Mouse (Mus musculus): Measurements from ENCODE around the gene Ehf. TPM values are rescaled to one million over a fixed set of nuclear protein-coding genes. Genes with fewer than 3 reads are reported as not detected.

Gene Ehf
- polyA plus RNA-seq, 1 experiment from 2014 or later, result 0.09 TPM

DNA sequence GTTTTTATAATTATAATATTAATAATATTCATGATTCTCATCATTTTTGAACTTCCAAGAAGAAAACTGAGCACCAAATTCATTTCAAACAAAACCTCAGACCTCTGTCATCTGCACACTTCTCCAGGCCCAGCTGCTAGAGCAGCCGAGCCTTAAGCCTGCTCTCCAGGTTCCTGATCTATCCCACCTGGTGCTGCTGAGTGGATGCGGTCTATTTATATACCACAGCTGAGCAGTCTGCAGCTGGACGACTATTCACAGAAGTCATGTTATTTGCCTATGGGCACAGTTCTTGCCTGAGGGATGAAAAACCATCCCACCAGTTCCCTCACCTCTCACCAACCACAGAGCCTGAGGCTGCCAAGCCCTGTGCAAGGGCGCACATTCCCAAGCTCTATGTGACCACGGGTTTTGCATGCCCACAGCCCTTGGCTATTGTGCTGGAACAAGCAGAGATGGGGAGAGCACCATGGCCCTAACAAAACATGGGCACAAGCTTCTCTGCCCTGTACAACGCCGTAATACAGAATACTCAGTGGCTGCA, 13.6 kb downstream of the Ehf start:
- H3K4me1 ChIP-seq (ENCODE audit: control insufficient read depth, insufficient read depth, low read length), result no peaks in the 10 kb centered on the region
- no peak overlapping the region for H3K4me2 ChIP-seq (ENCODE audit: low read length)
- no peaks in the 10 kb centered on the region for H3K36me3 ChIP-seq (ENCODE audit: control insufficient read depth, insufficient read depth, low read length)
- H3K27ac ChIP-seq (ENCODE audit: low read depth, low read length), result no peak overlapping the region
- DNase-seq (ENCODE audit: low spot score) (no peak), ATAC-seq (no peak)
- no peak overlapping the region for H3K9ac ChIP-seq (ENCODE audit: low read length)
- 83% methylated on average over 7 of the region's 7 CpGs for WGBS
- H3K9me3 ChIP-seq (replicated peaks; ENCODE audit: control insufficient read depth, low read length), result no peaks in the 10 kb centered on the region
- no peak overlapping the region for H3K4me3 ChIP-seq (ENCODE audit: low read depth, low read length)
- no peaks in the 10 kb centered on the region for H3K27me3 ChIP-seq (replicated peaks; ENCODE audit: control insufficient read depth, insufficient read depth, low read length)

DNA sequence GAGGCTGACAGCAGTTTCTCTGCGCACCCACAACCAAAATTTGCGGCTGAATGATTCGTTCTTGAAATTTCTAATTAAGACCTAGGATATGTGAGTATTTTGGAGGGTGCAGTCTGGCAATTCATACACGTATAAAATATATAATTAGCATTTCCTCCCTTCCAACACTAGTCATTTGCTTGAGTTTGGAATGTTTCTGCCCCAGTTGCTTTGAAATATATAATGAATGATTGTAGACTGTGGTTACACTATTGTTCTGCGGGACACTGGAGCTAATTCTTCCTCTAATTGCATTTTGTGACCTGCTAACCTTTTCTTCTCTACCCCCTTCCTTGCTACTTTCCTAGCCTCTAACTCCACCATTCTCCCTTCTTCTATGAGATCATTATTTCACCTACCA, 15.4 kb downstream of the Ehf start:
- no peak for DNase-seq (ENCODE audit: low spot score)

DNA sequence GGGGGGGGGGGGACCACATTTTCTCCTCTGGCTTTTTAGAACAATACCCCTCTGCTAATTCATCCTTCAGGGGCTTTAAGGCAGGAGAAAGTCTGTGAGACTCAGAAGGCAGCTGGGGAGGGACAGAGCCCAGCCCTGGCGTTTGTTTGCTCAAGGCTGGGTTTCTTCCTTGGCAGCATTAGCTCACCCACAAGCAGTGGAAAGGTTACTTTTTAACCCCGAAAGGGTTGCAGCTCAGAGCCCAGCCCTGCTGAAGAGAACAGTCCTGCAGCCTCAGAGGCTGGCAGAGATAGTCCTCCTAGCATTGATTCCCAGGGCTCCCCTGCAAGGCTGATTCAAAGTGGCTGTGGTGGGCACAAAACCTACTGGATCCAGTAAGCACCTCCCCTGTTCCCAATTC, 17.5 kb downstream of the Ehf start:
- no peaks in the 10 kb centered on the region for H3K4me1 ChIP-seq (ENCODE audit: control insufficient read depth, insufficient read depth, low read length)
- 27% methylated on average over 2 of the region's 2 CpGs for WGBS
- no peaks in the 10 kb centered on the region for H3K27me3 ChIP-seq (replicated peaks; ENCODE audit: control insufficient read depth, insufficient read depth, low read length)
- H3K27ac ChIP-seq (ENCODE audit: low read depth, low read length), result no peak overlapping the region
- H3K9ac ChIP-seq (ENCODE audit: low read length), result no peak overlapping the region
- DNase-seq (ENCODE audit: low spot score) (no peak), ATAC-seq (no peak)
- no peak overlapping the region for H3K4me3 ChIP-seq (ENCODE audit: low read depth, low read length)
- H3K4me2 ChIP-seq (ENCODE audit: low read length), result no peak overlapping the region
- H3K9me3 ChIP-seq (replicated peaks; ENCODE audit: control insufficient read depth, low read length), result no peaks in the 10 kb centered on the region
- H3K36me3 ChIP-seq (ENCODE audit: control insufficient read depth, insufficient read depth, low read length), result no peaks in the 10 kb centered on the region

More for the DNA sequence above, 15.4 kb downstream of the Ehf start:
- WGBS, result 28% methylated on average over 5 of the region's 5 CpGs
- no peak overlapping the region for H3K27ac ChIP-seq (ENCODE audit: low read depth, low read length)
- no peak overlapping the region for H3K4me2 ChIP-seq (ENCODE audit: low read length)
- no peaks in the 10 kb centered on the region for H3K27me3 ChIP-seq (replicated peaks; ENCODE audit: control insufficient read depth, insufficient read depth, low read length)
- H3K4me1 ChIP-seq (ENCODE audit: control insufficient read depth, insufficient read depth, low read length), result no peaks in the 10 kb centered on the region
- no peak overlapping the region for H3K4me3 ChIP-seq (ENCODE audit: low read depth, low read length)
- H3K36me3 ChIP-seq (ENCODE audit: control insufficient read depth, insufficient read depth, low read length), result no peaks in the 10 kb centered on the region
- no peak overlapping the region for H3K9ac ChIP-seq (ENCODE audit: low read length)
- ATAC-seq, result no peak
- H3K9me3 ChIP-seq (replicated peaks; ENCODE audit: control insufficient read depth, low read length), result no peaks in the 10 kb centered on the region

DNA sequence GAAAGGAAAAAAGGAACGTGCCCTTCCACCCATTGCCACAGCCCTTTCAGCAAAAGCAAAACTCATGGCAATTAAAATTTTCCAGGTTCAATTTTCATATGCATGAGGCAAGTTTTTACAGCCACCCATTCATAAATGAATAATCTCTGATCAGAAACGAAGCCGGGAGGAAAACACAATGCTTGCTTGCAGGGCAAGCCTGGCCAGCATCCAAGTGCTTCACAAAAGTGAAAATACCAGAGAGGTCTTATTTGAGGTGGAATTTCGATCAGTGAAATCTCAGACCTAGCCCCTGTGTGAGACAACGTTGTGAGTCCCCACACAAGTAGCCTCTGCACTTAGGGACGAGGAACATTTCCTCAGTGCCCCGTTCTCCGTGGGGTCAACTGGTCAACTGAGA, 19.3 kb downstream of the Ehf start:
- no peaks in the 10 kb centered on the region for H3K4me1 ChIP-seq (ENCODE audit: control insufficient read depth, insufficient read depth, low read length)
- H3K36me3 ChIP-seq (ENCODE audit: control insufficient read depth, insufficient read depth, low read length), result no peaks in the 10 kb centered on the region
- no peak overlapping the region for H3K4me2 ChIP-seq (ENCODE audit: low read length)
- H3K9me3 ChIP-seq (replicated peaks; ENCODE audit: control insufficient read depth, low read length), result no peaks in the 10 kb centered on the region
- DNase-seq (ENCODE audit: low spot score) (peak; percentile 47), ATAC-seq (no peak)
- H3K27me3 ChIP-seq (replicated peaks; ENCODE audit: control insufficient read depth, insufficient read depth, low read length), result no peaks in the 10 kb centered on the region
- no peak overlapping the region for H3K4me3 ChIP-seq (ENCODE audit: low read depth, low read length)
- 36% methylated on average over 8 of the region's 8 CpGs for WGBS
- no peak overlapping the region for H3K27ac ChIP-seq (ENCODE audit: low read depth, low read length)
- no peak overlapping the region for H3K9ac ChIP-seq (ENCODE audit: low read length)

DNA sequence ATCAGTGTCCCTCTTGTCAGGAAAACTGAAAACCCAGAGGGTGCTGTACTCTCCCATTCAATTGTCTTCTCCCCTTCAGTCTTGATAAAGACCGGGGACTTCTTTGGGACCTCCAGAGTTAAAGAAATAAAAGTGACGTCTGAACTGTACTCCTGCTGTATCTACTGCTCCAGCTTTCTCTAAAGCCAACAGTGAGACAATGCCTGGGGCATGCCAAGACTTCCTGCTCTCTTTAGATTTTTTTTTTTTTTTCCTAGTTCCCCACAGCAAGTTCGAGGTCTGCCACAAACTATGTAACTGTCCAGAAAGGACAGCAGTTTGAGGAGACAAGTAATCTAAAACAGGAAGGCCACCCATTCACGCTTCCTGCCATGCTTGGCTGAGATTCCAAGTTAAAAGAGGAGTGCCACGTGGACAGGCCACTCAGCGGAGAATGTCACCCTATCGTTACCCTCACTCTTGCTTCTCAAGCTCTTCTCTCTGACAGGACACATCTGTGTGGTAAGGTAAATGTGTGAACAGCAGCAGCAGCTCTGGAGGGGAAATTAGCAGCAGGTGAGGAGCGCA, 20.8 kb downstream of the Ehf start:
- ATAC-seq (no peak), DNase-seq (ENCODE audit: low spot score) (no peak)
- H3K27ac ChIP-seq (ENCODE audit: low read depth, low read length), result no peak overlapping the region
- no peaks in the 10 kb centered on the region for H3K4me1 ChIP-seq (ENCODE audit: control insufficient read depth, insufficient read depth, low read length)
- no peaks in the 10 kb centered on the region for H3K36me3 ChIP-seq (ENCODE audit: control insufficient read depth, insufficient read depth, low read length)
- no peak overlapping the region for H3K4me2 ChIP-seq (ENCODE audit: low read length)
- no peak overlapping the region for H3K9ac ChIP-seq (ENCODE audit: low read length)
- H3K9me3 ChIP-seq (replicated peaks; ENCODE audit: control insufficient read depth, low read length), result no peaks in the 10 kb centered on the region
- H3K27me3 ChIP-seq (replicated peaks; ENCODE audit: control insufficient read depth, insufficient read depth, low read length), result no peaks in the 10 kb centered on the region
- no peak overlapping the region for H3K4me3 ChIP-seq (ENCODE audit: low read depth, low read length)
- WGBS, result 74% methylated on average over 8 of the region's 8 CpGs

DNA sequence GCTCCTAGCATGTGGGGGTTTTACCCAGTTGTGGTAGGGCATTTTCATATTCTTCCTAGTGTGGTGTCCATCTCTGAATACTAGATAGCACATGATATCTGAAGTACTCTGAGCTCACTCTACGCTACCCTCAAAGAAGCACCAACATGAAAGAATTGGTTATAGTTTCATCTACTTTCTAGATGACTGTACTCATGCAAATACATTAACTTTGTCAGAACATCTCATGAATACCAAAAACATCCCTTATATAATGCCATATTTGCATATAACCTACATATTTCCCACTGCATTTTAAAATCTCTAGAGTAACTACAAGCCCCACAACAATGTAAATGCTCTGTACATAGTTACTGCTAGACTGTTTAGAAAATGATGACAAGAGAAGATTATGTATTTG, 23.2 kb downstream of the Ehf start:
- no peak overlapping the region for H3K4me3 ChIP-seq (ENCODE audit: low read depth, low read length)
- H3K4me2 ChIP-seq (ENCODE audit: low read length), result no peak overlapping the region
- no peaks in the 10 kb centered on the region for H3K9me3 ChIP-seq (replicated peaks; ENCODE audit: control insufficient read depth, low read length)
- no peak overlapping the region for H3K9ac ChIP-seq (ENCODE audit: low read length)
- H3K27me3 ChIP-seq (replicated peaks; ENCODE audit: control insufficient read depth, insufficient read depth, low read length), result no peaks in the 10 kb centered on the region
- no peaks in the 10 kb centered on the region for H3K36me3 ChIP-seq (ENCODE audit: control insufficient read depth, insufficient read depth, low read length)
- H3K4me1 ChIP-seq (ENCODE audit: control insufficient read depth, insufficient read depth, low read length), result no peaks in the 10 kb centered on the region
- no peak for ATAC-seq
- DNase-seq (ENCODE audit: low spot score), result no peak
- H3K27ac ChIP-seq (ENCODE audit: low read depth, low read length), result no peak overlapping the region
- WGBS, result 86% methylated on average over 1 of the region's 1 CpGs

DNA sequence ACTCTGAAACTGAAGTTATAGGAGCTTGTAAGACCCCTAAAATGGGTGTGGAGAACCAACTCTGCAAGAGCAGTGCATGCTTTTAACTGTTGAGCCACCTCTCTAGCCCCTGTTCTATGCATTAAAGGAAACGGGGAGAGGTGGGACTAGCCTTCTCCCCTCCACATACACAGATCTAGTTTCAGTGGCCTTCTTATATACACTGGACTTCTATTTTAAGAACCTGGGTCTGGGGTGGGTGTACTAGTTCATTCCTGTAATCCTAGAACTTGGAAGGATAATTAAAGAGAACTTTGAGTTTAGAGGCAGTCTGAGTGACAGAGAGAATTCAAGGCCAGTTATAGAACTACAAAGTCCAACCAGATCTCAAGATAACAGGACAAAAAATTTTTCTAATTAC, 24.6 kb downstream of the Ehf start:
- DNase-seq (ENCODE audit: low spot score), result no peak
- WGBS, result 79% methylated on average over 1 of the region's 1 CpGs
- no peak for ATAC-seq

DNA sequence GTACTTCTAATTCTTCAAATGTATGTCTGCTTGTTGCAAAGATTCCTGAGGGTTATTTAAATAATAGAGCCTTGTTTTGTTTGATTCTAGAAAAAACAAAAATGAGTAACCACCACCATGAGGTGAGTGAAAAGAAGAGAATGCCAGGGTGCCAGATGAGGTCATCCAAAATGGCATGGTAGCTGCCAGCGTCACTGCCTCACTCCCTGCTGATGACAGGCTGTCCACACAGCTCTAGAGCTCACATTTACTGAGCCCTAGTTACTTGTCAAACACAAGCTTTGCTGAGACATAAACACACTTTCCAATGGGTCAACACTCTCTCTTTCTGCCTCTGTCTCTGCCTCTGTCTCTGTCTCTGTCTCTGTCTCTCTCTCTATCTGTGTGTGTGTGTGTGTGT, 25.3 kb downstream of the Ehf start:
- Histone ChIP-seq H3K36me3 (ENCODE audit: control insufficient read depth, insufficient read depth, low read length) (no peaks in the 10 kb centered on the region), H3K27me3 (replicated peaks; ENCODE audit: control insufficient read depth, insufficient read depth, low read length) (no peaks in the 10 kb centered on the region), H3K4me1 (ENCODE audit: control insufficient read depth, insufficient read depth, low read length) (no peaks in the 10 kb centered on the region), H3K9ac (ENCODE audit: low read length) (no peak overlapping the region), H3K9me3 (replicated peaks; ENCODE audit: control insufficient read depth, low read length) (no peaks in the 10 kb centered on the region), H3K4me2 (ENCODE audit: low read length) (no peak overlapping the region), H3K27ac (ENCODE audit: low read depth, low read length) (no peak overlapping the region), H3K4me3 (ENCODE audit: low read depth, low read length) (no peak overlapping the region)
- DNase-seq (ENCODE audit: low spot score) (no peak), ATAC-seq (no peak)
- WGBS, result 48% methylated on average over 1 of the region's 1 CpGs

More for the DNA sequence above, 24.6 kb downstream of the Ehf start:
- no peak overlapping the region for H3K4me2 ChIP-seq (ENCODE audit: low read length)
- no peaks in the 10 kb centered on the region for H3K36me3 ChIP-seq (ENCODE audit: control insufficient read depth, insufficient read depth, low read length)
- H3K27ac ChIP-seq (ENCODE audit: low read depth, low read length), result no peak overlapping the region
- H3K27me3 ChIP-seq (replicated peaks; ENCODE audit: control insufficient read depth, insufficient read depth, low read length), result no peaks in the 10 kb centered on the region
- no peak overlapping the region for H3K4me3 ChIP-seq (ENCODE audit: low read depth, low read length)
- H3K9me3 ChIP-seq (replicated peaks; ENCODE audit: control insufficient read depth, low read length), result no peaks in the 10 kb centered on the region
- no peaks in the 10 kb centered on the region for H3K4me1 ChIP-seq (ENCODE audit: control insufficient read depth, insufficient read depth, low read length)
- no peak overlapping the region for H3K9ac ChIP-seq (ENCODE audit: low read length)

DNA sequence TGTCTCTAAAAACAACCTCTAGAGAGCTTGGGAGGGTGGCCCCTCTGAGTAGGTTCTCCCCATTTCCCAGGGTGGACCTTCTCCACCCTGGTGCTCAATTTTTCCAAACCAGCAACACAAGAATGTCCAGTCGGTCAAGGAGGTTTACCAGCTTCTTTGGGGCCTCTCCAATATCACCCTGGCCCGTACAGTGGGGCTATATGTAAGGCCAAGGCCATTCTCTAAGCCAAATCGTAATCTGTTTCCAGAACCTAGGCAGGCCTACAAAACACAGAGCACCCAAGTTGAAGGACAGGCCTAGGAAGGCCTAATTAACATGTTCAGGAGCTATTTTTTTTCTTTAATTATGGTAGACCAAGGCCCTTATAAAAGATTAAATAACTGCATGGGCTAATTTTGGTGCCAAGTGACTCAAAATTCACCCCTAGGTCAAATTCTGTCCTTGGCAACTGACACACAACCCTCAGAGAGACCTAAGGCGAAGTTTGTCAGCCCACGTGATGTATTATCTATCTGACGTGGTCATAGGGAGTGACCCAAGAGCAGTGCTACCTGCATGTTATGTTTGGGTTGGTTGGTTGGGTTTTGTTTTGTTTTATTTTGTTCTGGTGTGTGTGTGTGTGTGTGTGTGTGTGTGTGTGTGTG, 27.6 kb downstream of the Ehf start:
- Histone ChIP-seq H3K27me3 (replicated peaks; ENCODE audit: control insufficient read depth, insufficient read depth, low read length) (no peaks in the 10 kb centered on the region), H3K9ac (ENCODE audit: low read length) (no peak overlapping the region), H3K4me3 (ENCODE audit: low read depth, low read length) (no peak overlapping the region), H3K27ac (ENCODE audit: low read depth, low read length) (no peak overlapping the region), H3K9me3 (replicated peaks; ENCODE audit: control insufficient read depth, low read length) (no peaks in the 10 kb centered on the region), H3K4me2 (ENCODE audit: low read length) (no peak overlapping the region), H3K4me1 (ENCODE audit: control insufficient read depth, insufficient read depth, low read length) (no peaks in the 10 kb centered on the region), H3K36me3 (ENCODE audit: control insufficient read depth, insufficient read depth, low read length) (no peaks in the 10 kb centered on the region)
- DNase-seq (ENCODE audit: low spot score), result no peak
- no peak for ATAC-seq
- 91% methylated on average over 6 of the region's 6 CpGs for WGBS

Measured in forebrain, embryonic 14.5 days (tissue).